Mouse (Mus musculus): ENCODE data around the gene Olfr48. TPM values are rescaled to one million over a fixed set of nuclear protein-coding genes. Genes with fewer than 3 reads are reported as not detected.

Gene Olfr48
- polyA plus RNA-seq, 1 experiment from 2014 or later, result not detected

Other genes starting within 250 kb of the Olfr48 start
- not detected in 2 replicates for gene Olfr1247, start 234.1 kb downstream of the Olfr48 start, polyA plus RNA-seq (2014; fragmentation: Nextera tagmentation; extraction: Ambion mirVana)
- not detected in 2 replicates for gene Olfr1248, start 230.0 kb downstream of the Olfr48 start, polyA plus RNA-seq (2014; fragmentation: Nextera tagmentation; extraction: Ambion mirVana)
- gene Olfr1249, start 213.2 kb downstream of the Olfr48 start, polyA plus RNA-seq (2014; fragmentation: Nextera tagmentation; extraction: Ambion mirVana), result not detected in 2 replicates
- gene Olfr1250, start 186.7 kb downstream of the Olfr48 start, polyA plus RNA-seq (2014; fragmentation: Nextera tagmentation; extraction: Ambion mirVana), result not detected in 2 replicates
- gene Olfr1251, start 176.3 kb downstream of the Olfr48 start, polyA plus RNA-seq (2014; fragmentation: Nextera tagmentation; extraction: Ambion mirVana), result not detected in 2 replicates
- not detected in 2 replicates for gene Olfr1252, start 123.2 kb downstream of the Olfr48 start, polyA plus RNA-seq (2014; fragmentation: Nextera tagmentation; extraction: Ambion mirVana)
- not detected in 2 replicates for gene Olfr1253, start 91.1 kb downstream of the Olfr48 start, polyA plus RNA-seq (2014; fragmentation: Nextera tagmentation; extraction: Ambion mirVana)
- not detected in 2 replicates for gene Olfr1254, start 54.6 kb downstream of the Olfr48 start, polyA plus RNA-seq (2014; fragmentation: Nextera tagmentation; extraction: Ambion mirVana)
- not detected in 2 replicates for gene Olfr1255, start 36.2 kb downstream of the Olfr48 start, polyA plus RNA-seq (2014; fragmentation: Nextera tagmentation; extraction: Ambion mirVana)
- not detected in 2 replicates for gene Olfr1256, start 6.7 kb downstream of the Olfr48 start, polyA plus RNA-seq (2014; fragmentation: Nextera tagmentation; extraction: Ambion mirVana)
- not detected in 2 replicates for gene Olfr1257, start 30.2 kb upstream of the Olfr48 start, polyA plus RNA-seq (2014; fragmentation: Nextera tagmentation; extraction: Ambion mirVana)
- gene Olfr1258, start 79.1 kb upstream of the Olfr48 start, polyA plus RNA-seq (2014; fragmentation: Nextera tagmentation; extraction: Ambion mirVana), result not detected in 2 replicates
- not detected in 2 replicates for gene Olfr1259, start 100.5 kb upstream of the Olfr48 start, polyA plus RNA-seq (2014; fragmentation: Nextera tagmentation; extraction: Ambion mirVana)
- not detected in 2 replicates for gene Olfr1260, start 126.1 kb upstream of the Olfr48 start, polyA plus RNA-seq (2014; fragmentation: Nextera tagmentation; extraction: Ambion mirVana)
- gene Olfr1261, start 143.0 kb upstream of the Olfr48 start, polyA plus RNA-seq (2014; fragmentation: Nextera tagmentation; extraction: Ambion mirVana), result not detected in 2 replicates
- gene Olfr1262, start 151.9 kb upstream of the Olfr48 start, polyA plus RNA-seq (2014; fragmentation: Nextera tagmentation; extraction: Ambion mirVana), result not detected in 2 replicates
- not detected in 2 replicates for gene Olfr1263, start 163.9 kb upstream of the Olfr48 start, polyA plus RNA-seq (2014; fragmentation: Nextera tagmentation; extraction: Ambion mirVana)
- gene Olfr1264, start 177.4 kb upstream of the Olfr48 start, polyA plus RNA-seq (2014; fragmentation: Nextera tagmentation; extraction: Ambion mirVana), result not detected in 2 replicates
- not detected in 2 replicates for gene Olfr1265, start 187.1 kb upstream of the Olfr48 start, polyA plus RNA-seq (2014; fragmentation: Nextera tagmentation; extraction: Ambion mirVana)
- not detected in 2 replicates for gene Olfr140, start 215.4 kb upstream of the Olfr48 start, polyA plus RNA-seq (2014; fragmentation: Nextera tagmentation; extraction: Ambion mirVana)

All from forebrain, embryonic 11.5 days (tissue).